Mouse (Mus musculus): ENCODE results near the gene Stox1. TPM values are rescaled to one million over a fixed set of nuclear protein-coding genes. Genes with fewer than 3 reads are reported as not detected.
A peak's percentile ranks its signal among the peaks of the same experiment; 100 is the strongest.

Gene Stox1
- polyA plus RNA-seq, 1 experiment from 2014 or later, result 0.44 TPM

DNA sequence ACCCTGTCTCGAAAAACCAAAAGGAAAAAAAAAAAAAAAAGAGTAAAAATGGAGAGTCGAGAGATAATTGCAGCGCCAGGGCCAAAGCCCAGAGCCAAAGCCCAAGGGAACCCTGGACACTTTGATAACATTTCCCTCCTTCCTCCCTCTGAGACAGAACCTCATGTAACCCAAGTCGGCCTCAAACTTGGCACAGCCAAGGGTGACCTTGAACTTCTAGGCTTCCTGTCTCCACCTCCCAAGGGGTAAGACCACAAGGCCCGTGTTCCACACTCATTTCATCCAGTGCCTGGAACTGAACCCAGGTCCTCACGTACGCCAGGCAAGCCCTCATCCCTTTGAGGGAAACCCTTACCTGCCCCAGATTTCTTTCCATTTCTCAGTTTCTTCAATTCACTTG, 69.2 kb downstream of the Stox1 start:
- no peak overlapping the region for H3K9ac ChIP-seq (ENCODE audit: low read depth, low read length)
- H3K36me3 ChIP-seq (ENCODE audit: control insufficient read depth, insufficient read depth), result no peaks in the 10 kb centered on the region
- no peak overlapping the region for H3K27ac ChIP-seq (ENCODE audit: low read depth, low read length)
- no peak overlapping the region for H3K4me2 ChIP-seq (replicated peaks; ENCODE audit: low read depth)
- no peak overlapping the region for H3K4me3 ChIP-seq (ENCODE audit: low read depth, low read length)
- no peaks in the 10 kb centered on the region for H3K27me3 ChIP-seq (replicated peaks; ENCODE audit: control insufficient read depth, insufficient read depth, low read length)
- H3K4me1 ChIP-seq (replicated peaks; ENCODE audit: control insufficient read depth, insufficient read depth, low read length), result no peaks in the 10 kb centered on the region
- no peak for ATAC-seq
- WGBS, result 78% methylated on average over 7 of the region's 7 CpGs
- TF ChIP-seq CTCF (IDR thresholded peaks at IDR 0.05; ENCODE audit: low read depth), result no peak
- H3K9me3 ChIP-seq (ENCODE audit: control insufficient read depth), result no peaks in the 10 kb centered on the region

DNA sequence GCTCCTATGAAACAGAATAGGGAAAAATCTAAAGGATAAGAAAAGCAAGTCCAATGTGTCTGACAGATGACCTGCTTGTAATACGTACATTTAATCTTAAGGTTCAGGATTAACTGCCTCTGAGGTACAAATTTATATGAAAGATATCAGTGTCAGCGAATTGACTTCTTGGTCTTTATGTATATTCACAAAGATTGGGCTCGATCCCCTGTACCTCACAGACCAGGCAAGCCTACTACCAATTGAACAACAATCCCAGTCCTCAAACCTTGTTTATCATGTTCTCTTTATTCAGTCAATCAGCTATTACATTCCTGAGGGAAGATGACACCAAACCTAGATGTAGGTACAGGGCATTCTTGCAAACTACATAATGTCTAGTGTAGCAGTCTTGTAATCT, 74.0 kb downstream of the Stox1 start:
- WGBS, result 18% methylated on average over 3 of the region's 3 CpGs
- peak overlapping the region; percentile 94 for H3K27ac ChIP-seq (ENCODE audit: low read depth, low read length)
- H3K9ac ChIP-seq (ENCODE audit: low read depth, low read length), result peak overlapping the region; percentile 35; the same call in 1 of the 2 replicates
- H3K4me3 ChIP-seq (ENCODE audit: low read depth, low read length), result peak overlapping the region; percentile 94
- no peak for ATAC-seq
- no peaks in the 10 kb centered on the region for H3K27me3 ChIP-seq (replicated peaks; ENCODE audit: control insufficient read depth, insufficient read depth, low read length)
- no peaks in the 10 kb centered on the region for H3K9me3 ChIP-seq (ENCODE audit: control insufficient read depth)
- H3K36me3 ChIP-seq (ENCODE audit: control insufficient read depth, insufficient read depth), result no peaks in the 10 kb centered on the region
- TF ChIP-seq CTCF (IDR thresholded peaks at IDR 0.05; ENCODE audit: low read depth), result no peak
- peak overlapping the region; percentile 82 for H3K4me2 ChIP-seq (replicated peaks; ENCODE audit: low read depth)
- 0 out of 2 replicates have a peak, but pooled peaks cover 2% of the 10 kb centered on the region for H3K4me1 ChIP-seq (replicated peaks; ENCODE audit: control insufficient read depth, insufficient read depth, low read length)

DNA sequence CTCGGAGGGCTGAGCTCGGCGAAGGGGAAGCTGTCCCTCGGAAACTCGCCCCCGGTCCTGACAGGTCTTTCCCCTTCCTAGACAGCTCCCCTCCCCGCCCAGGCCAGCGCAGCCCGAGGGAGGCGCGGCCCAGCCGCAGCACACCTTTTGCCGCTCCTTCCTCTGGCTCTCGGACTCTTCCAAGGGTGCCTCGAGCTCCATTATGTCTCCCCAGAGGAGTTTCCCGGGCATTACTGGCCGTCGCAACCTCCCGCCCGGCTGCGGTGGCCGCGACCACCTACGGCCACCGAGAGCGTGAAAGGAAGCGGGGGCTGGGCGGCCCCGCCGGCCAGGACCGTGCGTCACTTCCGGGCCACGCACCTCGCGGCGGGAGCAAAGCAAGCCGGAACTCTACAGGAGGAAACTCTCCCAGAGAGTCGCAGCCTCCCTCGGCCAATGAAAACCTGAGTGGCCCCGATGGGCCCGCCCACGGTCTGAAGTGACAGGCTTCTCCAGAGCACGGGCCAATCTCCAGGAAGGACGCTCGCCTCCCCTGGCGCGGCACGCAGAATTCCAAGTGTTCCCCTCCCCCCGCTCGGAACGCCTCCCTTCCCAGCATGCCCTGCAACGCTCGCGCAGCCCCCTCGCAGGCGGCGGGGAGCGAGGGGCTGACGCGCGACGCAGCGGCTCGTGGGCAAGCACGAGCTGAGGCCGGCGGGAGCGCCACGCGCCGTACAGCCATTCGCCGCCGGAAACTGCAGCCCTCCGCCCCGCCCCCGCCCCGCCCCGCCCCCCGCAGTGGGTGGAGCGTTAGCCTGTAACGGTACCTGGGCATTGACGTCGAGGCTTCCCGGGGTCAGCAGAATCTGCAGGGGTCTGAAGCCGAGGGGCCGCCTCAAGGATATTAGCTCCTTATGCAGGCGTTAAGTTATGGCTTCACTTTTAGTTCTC, 74.8 kb downstream of the Stox1 start, which contains the start of gene Ddx50:
Ddx50 (minus strand) TSS at position 338 of the 930 bp plus-strand sequence.
- under 1% methylated on average over 83 of the region's 89 CpGs for WGBS
- Histone ChIP-seq H3K27me3 (replicated peaks; ENCODE audit: control insufficient read depth, insufficient read depth, low read length) (no peaks in the 10 kb centered on the region), H3K27ac (ENCODE audit: low read depth, low read length) (peak within 1 kb of the TSS; percentile 94), H3K4me1 (replicated peaks; ENCODE audit: control insufficient read depth, insufficient read depth, low read length) (0 out of 2 replicates have a peak, but pooled peaks cover 2% of the 10 kb centered on the region), H3K36me3 (ENCODE audit: control insufficient read depth, insufficient read depth) (0 out of 2 replicates have a peak, but pooled peaks cover 5% of the 10 kb centered on the region), H3K9me3 (ENCODE audit: control insufficient read depth) (no peaks in the 10 kb centered on the region), H3K4me2 (replicated peaks; ENCODE audit: low read depth) (peak within 1 kb of the TSS; percentile 82), H3K9ac (ENCODE audit: low read depth, low read length) (peak within 1 kb of the TSS; percentile 87), H3K4me3 (ENCODE audit: low read depth, low read length) (peak within 1 kb of the TSS; percentile 94)
- TF ChIP-seq CTCF (IDR thresholded peaks at IDR 0.05; ENCODE audit: low read depth), result no peak
- ATAC-seq, result peak; percentile 100

DNA sequence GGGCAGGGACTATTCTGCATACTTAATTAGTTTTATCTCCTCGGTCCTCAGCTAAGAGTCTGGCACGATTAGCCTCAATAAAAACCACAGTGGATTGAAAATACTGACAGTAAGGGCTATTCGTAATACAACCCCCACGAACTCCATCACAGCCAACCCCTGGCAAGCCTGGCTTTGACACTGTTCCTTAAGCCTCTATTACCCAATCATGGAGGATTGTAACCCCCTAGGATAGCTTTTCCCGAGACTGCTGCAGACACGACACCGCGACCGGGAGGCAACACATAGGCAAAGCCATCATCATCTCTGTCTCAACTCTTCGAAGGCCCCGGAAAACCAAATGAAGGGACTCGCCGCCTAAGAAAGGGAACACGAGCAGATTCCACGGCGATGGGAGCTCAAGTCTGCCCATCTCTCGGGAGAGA, 75.6 kb downstream of the Stox1 start:
- H3K27ac ChIP-seq (ENCODE audit: low read depth, low read length), result peak overlapping the region; percentile 94

More for the DNA sequence above, 75.6 kb downstream of the Stox1 start:
- Histone ChIP-seq H3K4me1 (replicated peaks; ENCODE audit: control insufficient read depth, insufficient read depth, low read length) (0 out of 2 replicates have a peak, but pooled peaks cover 2% of the 10 kb centered on the region), H3K4me2 (replicated peaks; ENCODE audit: low read depth) (peak overlapping the region; percentile 82), H3K9me3 (ENCODE audit: control insufficient read depth) (no peaks in the 10 kb centered on the region), H3K4me3 (ENCODE audit: low read depth, low read length) (peak overlapping the region; percentile 94), H3K9ac (ENCODE audit: low read depth, low read length) (peak overlapping the region; percentile 87), H3K36me3 (ENCODE audit: control insufficient read depth, insufficient read depth) (0 out of 2 replicates have a peak, but pooled peaks cover 5% of the 10 kb centered on the region), H3K27me3 (replicated peaks; ENCODE audit: control insufficient read depth, insufficient read depth, low read length) (no peaks in the 10 kb centered on the region)
- TF ChIP-seq CTCF (IDR thresholded peaks at IDR 0.05; ENCODE audit: low read depth), result no peak
- ATAC-seq, result no peak
- 0% methylated on average over 17 of the region's 17 CpGs for WGBS

Small RNA genes within 50 kb of the gene (microRNA-seq; reads per million reads assigned to microRNA genes)
- gene Mir7215, result not detected

Other genes starting within 250 kb of the Stox1 start
- gene Vps26a, start 239.3 kb downstream of the Stox1 start, polyA plus RNA-seq (2015; fragmentation: Nextera tagmentation; extraction: Ambion mirVana), result 102 and 116 TPM in 2 replicates
- 18.9 and 21.6 TPM in 2 replicates for gene Srgn, start 198.7 kb downstream of the Stox1 start, polyA plus RNA-seq (2015; fragmentation: Nextera tagmentation; extraction: Ambion mirVana)
- 21.7 and 23.2 TPM in 2 replicates for gene Kif1bp, start 147.7 kb downstream of the Stox1 start, polyA plus RNA-seq (2015; fragmentation: Nextera tagmentation; extraction: Ambion mirVana)
- gene Ddx21, start 123.8 kb downstream of the Stox1 start, polyA plus RNA-seq (2015; fragmentation: Nextera tagmentation; extraction: Ambion mirVana), result 9.6 and 11.1 TPM in 2 replicates
- 69.6 and 74.4 TPM in 2 replicates for gene Ddx50, start 74.9 kb downstream of the Stox1 start, polyA plus RNA-seq (2015; fragmentation: Nextera tagmentation; extraction: Ambion mirVana)
- 45.7 and 46.8 TPM in 2 replicates for gene Ccar1, start 66.2 kb upstream of the Stox1 start, polyA plus RNA-seq (2015; fragmentation: Nextera tagmentation; extraction: Ambion mirVana)
- 3.0 and 5.2 TPM in 2 replicates for gene Tet1, start 182.9 kb upstream of the Stox1 start, polyA plus RNA-seq (2015; fragmentation: Nextera tagmentation; extraction: Ambion mirVana)
- 14.6 and 16.3 TPM in 2 replicates for gene Slc25a16, start 194.5 kb upstream of the Stox1 start, polyA plus RNA-seq (2015; fragmentation: Nextera tagmentation; extraction: Ambion mirVana)
- 9.6 and 11.5 TPM in 2 replicates for gene Dna2, start 220.9 kb upstream of the Stox1 start, polyA plus RNA-seq (2015; fragmentation: Nextera tagmentation; extraction: Ambion mirVana)

Measured in intestine, postnatal 0 days (tissue).